Mouse (Mus musculus): ENCODE data around the gene Nxn. TPM values are rescaled to one million over a fixed set of nuclear protein-coding genes. Genes with fewer than 3 reads are reported as not detected.

Gene Nxn
- polyA plus RNA-seq, 1 experiment from 2014 or later, result 28.7 TPM

DNA sequence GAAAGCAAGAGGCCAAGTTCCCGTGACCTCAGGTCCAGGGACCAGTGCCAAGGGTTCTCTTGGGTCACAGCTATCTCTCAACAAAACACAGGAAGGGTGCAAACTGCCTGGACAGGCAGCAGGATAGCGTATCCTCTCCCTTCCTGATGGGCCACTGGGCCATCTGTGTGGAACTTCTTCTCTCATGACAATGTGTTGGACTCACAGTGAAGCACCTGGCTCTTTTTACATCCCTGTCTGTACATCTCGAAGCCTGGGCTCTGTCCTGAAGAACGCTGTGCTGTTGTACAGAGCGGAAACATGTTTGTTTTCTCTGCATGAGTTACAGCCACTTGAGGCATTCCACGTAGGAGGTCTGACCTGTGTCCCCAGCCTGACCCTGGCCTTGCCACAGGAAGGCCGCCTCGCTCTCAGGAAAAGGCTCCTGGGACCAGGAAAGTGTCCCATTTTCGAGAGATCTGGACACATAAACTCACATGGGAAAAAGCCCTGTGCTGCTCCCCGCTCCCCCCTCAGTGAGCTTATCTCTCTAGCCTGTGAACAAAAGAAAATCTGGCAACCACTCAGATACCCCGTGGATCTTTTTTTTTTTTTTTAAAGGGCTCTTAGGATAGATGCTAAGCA is 18.9 kb downstream of the Nxn start:
- H3K36me3 ChIP-seq (ENCODE audit: control insufficient read depth, insufficient read depth, low read length), result no peaks in the 10 kb centered on the region
- no peak for ATAC-seq (ENCODE audit: insufficient read depth, low FRiP score)
- WGBS, result 38% methylated on average over 11 of the region's 11 CpGs

DNA sequence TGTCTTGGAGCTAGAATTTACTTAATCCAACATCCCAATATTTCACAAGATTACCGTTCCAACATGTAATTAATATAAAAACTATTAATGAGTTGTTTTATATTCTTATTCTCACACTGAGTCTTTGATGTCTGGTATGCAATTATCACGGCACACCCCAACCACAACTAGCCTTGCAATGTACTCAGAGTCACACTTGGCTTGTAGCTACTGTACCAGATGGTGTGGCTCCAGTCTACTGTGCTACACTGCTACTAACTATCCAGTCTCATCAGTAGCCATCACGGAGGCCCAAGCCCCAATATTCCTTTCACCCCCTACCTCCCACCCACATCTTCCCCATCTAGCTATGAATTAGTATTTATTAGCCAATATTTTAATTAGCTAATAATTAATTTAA is 22.5 kb downstream of the Nxn start:
- H3K9ac ChIP-seq (ENCODE audit: low read length), result no peak overlapping the region
- peaks cover 51% of the 10 kb centered on the region for H3K4me1 ChIP-seq (ENCODE audit: control insufficient read depth, insufficient read depth, low read length)
- H3K9me3 ChIP-seq (replicated peaks; ENCODE audit: control insufficient read depth, low read length), result no peaks in the 10 kb centered on the region
- H3K27me3 ChIP-seq (ENCODE audit: control insufficient read depth, insufficient read depth, low read length), result no peaks in the 10 kb centered on the region
- H3K27ac ChIP-seq (ENCODE audit: low read length), result peak overlapping the region; percentile 94
- H3K4me2 ChIP-seq (ENCODE audit: low read depth, low read length), result no peak overlapping the region
- WGBS, result 87% methylated on average over 3 of the region's 3 CpGs
- no peak for ATAC-seq (ENCODE audit: insufficient read depth, low FRiP score)
- no peak overlapping the region for H3K4me3 ChIP-seq (replicated peaks; ENCODE audit: low read length)
- no peaks in the 10 kb centered on the region for H3K36me3 ChIP-seq (ENCODE audit: control insufficient read depth, insufficient read depth, low read length)

More for the DNA sequence above, 18.9 kb downstream of the Nxn start:
- H3K9me3 ChIP-seq (replicated peaks; ENCODE audit: control insufficient read depth, low read length), result no peaks in the 10 kb centered on the region
- H3K4me3 ChIP-seq (replicated peaks; ENCODE audit: low read length), result no peak overlapping the region
- no peak overlapping the region for H3K9ac ChIP-seq (ENCODE audit: low read length)
- peaks cover 36% of the 10 kb centered on the region for H3K4me1 ChIP-seq (ENCODE audit: control insufficient read depth, insufficient read depth, low read length)
- H3K27ac ChIP-seq (ENCODE audit: low read length), result peak overlapping the region; percentile 3; the same call in 1 of the 2 replicates
- no peak overlapping the region for H3K4me2 ChIP-seq (ENCODE audit: low read depth, low read length)
- no peaks in the 10 kb centered on the region for H3K27me3 ChIP-seq (ENCODE audit: control insufficient read depth, insufficient read depth, low read length)

DNA sequence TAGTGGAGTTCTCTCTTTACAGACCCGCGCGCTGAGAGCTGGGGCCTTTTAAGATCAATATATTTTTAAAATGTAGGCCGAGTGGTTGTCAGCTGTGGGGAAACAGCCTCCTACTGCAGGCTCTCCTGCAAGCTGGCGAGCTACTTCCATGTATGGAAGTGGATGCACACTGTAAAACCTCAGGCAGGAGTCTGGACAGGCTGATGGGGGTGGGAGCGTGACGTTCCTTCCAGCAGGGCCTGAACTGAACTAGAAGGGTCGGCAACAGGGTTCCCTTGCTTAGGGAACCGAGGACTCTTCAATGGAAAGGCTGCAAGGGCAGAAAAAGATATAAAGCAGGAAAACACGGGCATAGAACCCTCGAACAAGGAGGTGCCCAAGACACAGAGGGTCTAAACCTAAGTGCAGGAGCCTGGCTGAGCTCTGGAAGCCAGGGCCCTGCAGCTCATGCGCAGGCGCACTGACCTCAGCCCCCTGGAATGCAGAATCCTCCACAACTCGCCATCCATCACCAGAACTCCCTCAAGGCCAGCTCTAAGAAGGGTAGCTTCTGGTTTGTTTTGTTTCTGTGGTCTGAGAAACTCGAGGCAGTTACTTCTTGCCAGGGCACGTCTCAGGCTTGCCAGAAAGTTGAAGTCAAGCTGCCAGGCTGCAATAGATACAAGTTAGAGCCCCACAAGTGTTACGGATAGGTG is 24.3 kb downstream of the Nxn start:
- Histone ChIP-seq H3K4me2 (ENCODE audit: low read depth, low read length) (peak overlapping the region; percentile 27; the same call in 1 of the 2 replicates), H3K36me3 (ENCODE audit: control insufficient read depth, insufficient read depth, low read length) (no peaks in the 10 kb centered on the region), H3K27me3 (ENCODE audit: control insufficient read depth, insufficient read depth, low read length) (no peaks in the 10 kb centered on the region), H3K27ac (ENCODE audit: low read length) (peak overlapping the region; percentile 94), H3K9me3 (replicated peaks; ENCODE audit: control insufficient read depth, low read length) (no peaks in the 10 kb centered on the region), H3K9ac (ENCODE audit: low read length) (peak overlapping the region; percentile 43), H3K4me3 (replicated peaks; ENCODE audit: low read length) (no peak overlapping the region), H3K4me1 (ENCODE audit: control insufficient read depth, insufficient read depth, low read length) (peaks cover 47% of the 10 kb centered on the region)
- ATAC-seq (ENCODE audit: insufficient read depth, low FRiP score), result peak; percentile 92
- WGBS, result 22% methylated on average over 17 of the region's 17 CpGs

DNA sequence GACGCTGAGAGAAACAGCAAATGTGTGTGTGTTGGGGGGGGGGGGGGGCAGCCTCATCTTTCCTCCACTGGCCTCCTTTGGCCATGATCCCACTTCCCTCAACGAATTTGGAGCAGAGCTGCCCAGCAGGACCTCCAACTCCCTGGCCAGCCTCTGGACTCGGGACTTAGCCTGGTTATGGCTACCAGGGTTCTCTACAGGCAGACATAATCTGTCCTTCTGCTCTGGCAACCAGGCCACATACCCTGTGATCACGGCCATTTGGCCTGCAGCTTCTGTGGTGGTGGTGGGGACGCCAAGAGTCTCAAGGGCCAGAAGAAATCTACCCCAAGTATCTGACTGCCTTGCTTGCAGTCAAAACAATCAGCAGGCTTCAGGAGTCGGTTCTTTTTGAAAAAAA is 26.4 kb downstream of the Nxn start:
- Histone ChIP-seq H3K4me2 (ENCODE audit: low read depth, low read length) (no peak overlapping the region), H3K9me3 (replicated peaks; ENCODE audit: control insufficient read depth, low read length) (no peaks in the 10 kb centered on the region), H3K36me3 (ENCODE audit: control insufficient read depth, insufficient read depth, low read length) (no peaks in the 10 kb centered on the region), H3K9ac (ENCODE audit: low read length) (peak overlapping the region; percentile 51; the same call in 1 of the 2 replicates), H3K4me3 (replicated peaks; ENCODE audit: low read length) (no peak overlapping the region), H3K4me1 (ENCODE audit: control insufficient read depth, insufficient read depth, low read length) (peaks cover 52% of the 10 kb centered on the region), H3K27me3 (ENCODE audit: control insufficient read depth, insufficient read depth, low read length) (no peaks in the 10 kb centered on the region), H3K27ac (ENCODE audit: low read length) (peak overlapping the region; percentile 94)
- 32% methylated on average over 6 of the region's 6 CpGs for WGBS
- ATAC-seq (ENCODE audit: insufficient read depth, low FRiP score), result no peak

DNA sequence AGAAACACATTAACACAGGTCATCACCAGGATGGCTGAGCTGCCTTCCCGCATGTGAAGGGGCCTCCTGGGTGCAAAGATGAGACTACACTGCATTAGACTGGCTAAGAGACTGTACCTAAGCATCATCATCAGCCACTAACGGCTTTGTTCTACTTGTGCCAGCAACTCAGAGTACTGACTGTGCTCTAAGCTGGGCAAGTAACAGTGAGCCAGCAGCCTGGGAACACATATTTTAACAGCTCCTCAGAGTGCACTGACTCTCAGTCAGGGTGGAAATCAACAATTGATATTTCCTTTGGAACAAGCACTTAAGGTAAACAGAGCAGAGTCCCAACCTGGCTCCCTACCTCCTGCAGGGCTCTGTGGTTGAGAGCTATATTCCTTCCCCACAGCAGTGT is 26.8 kb downstream of the Nxn start:
- peak overlapping the region; percentile 51; the same call in 1 of the 2 replicates for H3K9ac ChIP-seq (ENCODE audit: low read length)
- H3K4me3 ChIP-seq (replicated peaks; ENCODE audit: low read length), result no peak overlapping the region
- peak overlapping the region; percentile 94 for H3K27ac ChIP-seq (ENCODE audit: low read length)
- no peak for ATAC-seq (ENCODE audit: insufficient read depth, low FRiP score)
- no peaks in the 10 kb centered on the region for H3K9me3 ChIP-seq (replicated peaks; ENCODE audit: control insufficient read depth, low read length)
- H3K27me3 ChIP-seq (ENCODE audit: control insufficient read depth, insufficient read depth, low read length), result no peaks in the 10 kb centered on the region
- 51% methylated on average over 2 of the region's 2 CpGs for WGBS
- no peak overlapping the region for H3K4me2 ChIP-seq (ENCODE audit: low read depth, low read length)
- peaks cover 52% of the 10 kb centered on the region for H3K4me1 ChIP-seq (ENCODE audit: control insufficient read depth, insufficient read depth, low read length)
- no peaks in the 10 kb centered on the region for H3K36me3 ChIP-seq (ENCODE audit: control insufficient read depth, insufficient read depth, low read length)

DNA sequence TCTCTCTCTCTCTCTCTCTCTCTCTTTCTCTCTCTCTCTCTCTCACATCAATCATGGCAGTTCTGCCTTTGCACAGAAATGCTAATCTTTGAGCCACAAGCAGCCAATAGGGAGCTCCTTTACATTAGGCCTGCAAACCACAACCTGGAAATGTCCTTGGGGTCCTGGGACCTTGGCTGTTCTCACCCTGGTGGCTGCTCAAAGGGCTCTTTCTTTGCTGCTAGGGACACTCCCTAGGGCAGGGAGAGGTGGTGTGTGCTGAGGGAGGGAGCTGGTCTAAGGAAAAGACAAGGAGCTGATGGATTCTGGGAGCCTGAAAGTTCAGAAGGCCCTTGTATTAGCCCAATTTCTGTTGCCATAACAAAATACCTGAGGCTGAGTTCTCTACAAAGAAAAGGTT is 28.4 kb downstream of the Nxn start:
- H3K9ac ChIP-seq (ENCODE audit: low read length), result no peak overlapping the region
- H3K36me3 ChIP-seq (ENCODE audit: control insufficient read depth, insufficient read depth, low read length), result no peaks in the 10 kb centered on the region
- no peak for ATAC-seq (ENCODE audit: insufficient read depth, low FRiP score)
- no peaks in the 10 kb centered on the region for H3K27me3 ChIP-seq (ENCODE audit: control insufficient read depth, insufficient read depth, low read length)
- H3K4me1 ChIP-seq (ENCODE audit: control insufficient read depth, insufficient read depth, low read length), result peaks cover 45% of the 10 kb centered on the region
- 0 out of 2 replicates have a peak overlapping the region, but pooled peaks have one; percentile 34 for H3K27ac ChIP-seq (ENCODE audit: low read length)
- no peak overlapping the region for H3K4me3 ChIP-seq (replicated peaks; ENCODE audit: low read length)
- H3K4me2 ChIP-seq (ENCODE audit: low read depth, low read length), result no peak overlapping the region
- no peaks in the 10 kb centered on the region for H3K9me3 ChIP-seq (replicated peaks; ENCODE audit: control insufficient read depth, low read length)

DNA sequence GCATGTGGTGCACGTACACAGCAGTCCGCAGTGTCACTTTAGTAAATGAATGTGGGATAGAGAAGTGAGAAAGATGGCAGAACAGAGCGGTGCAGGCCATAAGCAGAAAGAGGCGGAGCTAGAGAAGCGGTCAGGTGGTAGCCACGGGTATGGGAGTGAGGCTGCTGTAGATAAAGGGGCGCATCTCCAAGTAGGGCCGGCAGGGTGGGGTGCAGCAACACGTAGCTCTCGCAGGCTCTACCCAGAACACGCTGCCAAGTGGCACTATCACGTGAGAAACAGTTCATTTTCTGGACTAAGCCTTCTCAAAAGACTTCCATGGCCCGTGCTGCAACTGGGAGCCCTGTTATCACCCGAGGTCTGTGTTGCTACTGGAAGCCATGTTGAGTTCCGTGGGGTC is 32.2 kb downstream of the Nxn start:
- H3K9ac ChIP-seq (ENCODE audit: low read length), result no peak overlapping the region
- H3K4me2 ChIP-seq (ENCODE audit: low read depth, low read length), result no peak overlapping the region
- H3K27ac ChIP-seq (ENCODE audit: low read length), result peak overlapping the region; percentile 12; the same call in 1 of the 2 replicates
- no peaks in the 10 kb centered on the region for H3K27me3 ChIP-seq (ENCODE audit: control insufficient read depth, insufficient read depth, low read length)
- H3K36me3 ChIP-seq (ENCODE audit: control insufficient read depth, insufficient read depth, low read length), result no peaks in the 10 kb centered on the region
- ATAC-seq (ENCODE audit: insufficient read depth, low FRiP score), result 0 out of 2 replicates have a peak, but pooled peaks have one; percentile 30
- no peak overlapping the region for H3K4me3 ChIP-seq (replicated peaks; ENCODE audit: low read length)
- WGBS, result 81% methylated on average over 15 of the region's 15 CpGs
- H3K4me1 ChIP-seq (ENCODE audit: control insufficient read depth, insufficient read depth, low read length), result peaks cover 31% of the 10 kb centered on the region
- H3K9me3 ChIP-seq (replicated peaks; ENCODE audit: control insufficient read depth, low read length), result no peaks in the 10 kb centered on the region

DNA sequence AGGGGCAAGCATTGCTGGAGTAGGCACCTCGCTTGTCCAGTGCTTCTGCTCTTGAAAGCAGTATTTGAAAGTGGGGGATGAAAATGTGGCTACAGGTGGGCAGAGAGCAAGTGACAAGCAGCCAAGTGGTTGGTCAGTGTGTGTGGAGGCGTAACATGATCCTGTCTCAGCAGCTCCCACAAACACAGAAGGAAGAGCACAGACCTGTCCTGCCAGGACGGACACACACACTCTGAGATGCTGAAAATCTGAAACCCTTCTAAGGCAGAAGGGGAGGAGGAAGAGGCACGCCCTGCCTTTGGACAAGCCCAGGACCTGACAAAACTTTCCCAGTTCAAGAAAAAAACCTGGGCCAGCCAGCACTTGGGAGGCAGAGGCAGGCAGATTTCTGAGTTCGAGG is 34.9 kb downstream of the Nxn start:
- peaks cover 30% of the 10 kb centered on the region for H3K4me1 ChIP-seq (ENCODE audit: control insufficient read depth, insufficient read depth, low read length)
- H3K9ac ChIP-seq (ENCODE audit: low read length), result no peak overlapping the region
- H3K36me3 ChIP-seq (ENCODE audit: control insufficient read depth, insufficient read depth, low read length), result no peaks in the 10 kb centered on the region
- no peaks in the 10 kb centered on the region for H3K27me3 ChIP-seq (ENCODE audit: control insufficient read depth, insufficient read depth, low read length)
- H3K4me3 ChIP-seq (replicated peaks; ENCODE audit: low read length), result no peak overlapping the region
- WGBS, result 76% methylated on average over 5 of the region's 5 CpGs
- peak overlapping the region; percentile 67 for H3K27ac ChIP-seq (ENCODE audit: low read length)
- H3K4me2 ChIP-seq (ENCODE audit: low read depth, low read length), result no peak overlapping the region
- H3K9me3 ChIP-seq (replicated peaks; ENCODE audit: control insufficient read depth, low read length), result no peaks in the 10 kb centered on the region
- ATAC-seq (ENCODE audit: insufficient read depth, low FRiP score), result no peak

DNA sequence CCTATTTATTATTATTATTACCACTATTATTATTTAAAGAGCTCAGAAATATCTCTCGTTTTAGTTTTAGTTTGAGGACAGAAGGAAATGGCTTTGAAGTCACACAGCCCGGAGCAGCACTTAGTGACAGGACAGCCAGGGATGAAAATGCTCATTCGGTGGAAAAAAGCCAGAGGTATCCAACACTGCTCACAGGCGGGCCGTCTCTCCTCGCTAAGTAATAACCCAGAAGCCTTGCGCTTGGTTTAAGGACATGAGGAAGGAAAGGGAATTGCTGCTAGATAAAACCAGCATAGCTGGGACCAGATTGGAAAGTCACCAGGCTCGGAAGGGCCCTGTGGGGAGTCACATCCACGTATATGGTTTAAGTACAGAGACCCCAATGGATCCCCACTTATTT is 35.3 kb downstream of the Nxn start:
- H3K9ac ChIP-seq (ENCODE audit: low read length), result no peak overlapping the region; the same call in 1 of the 2 replicates
- H3K4me3 ChIP-seq (replicated peaks; ENCODE audit: low read length), result no peak overlapping the region
- H3K27me3 ChIP-seq (ENCODE audit: control insufficient read depth, insufficient read depth, low read length), result no peaks in the 10 kb centered on the region
- no peaks in the 10 kb centered on the region for H3K9me3 ChIP-seq (replicated peaks; ENCODE audit: control insufficient read depth, low read length)
- 36% methylated on average over 9 of the region's 9 CpGs for WGBS
- peak; percentile 38; the same call in 1 of the 2 replicates for ATAC-seq (ENCODE audit: insufficient read depth, low FRiP score)
- H3K36me3 ChIP-seq (ENCODE audit: control insufficient read depth, insufficient read depth, low read length), result no peaks in the 10 kb centered on the region
- H3K4me1 ChIP-seq (ENCODE audit: control insufficient read depth, insufficient read depth, low read length), result peaks cover 33% of the 10 kb centered on the region
- H3K27ac ChIP-seq (ENCODE audit: low read length), result peak overlapping the region; percentile 67
- H3K4me2 ChIP-seq (ENCODE audit: low read depth, low read length), result no peak overlapping the region

Measured in stomach, embryonic 16.5 days (tissue).